Mouse (Mus musculus) T-helper 1 cell (primary cell): ENCODE results near the gene Slc35a3.

ENCODE experiments used
- in situ Hi-C: fragments of 300-600 bp; cut with MboI, MseI; formaldehyde crosslinking; loops from one replicate; pipeline ENCODE4 v1.15.1; 2025; ENCODE audit warnings: high pct_unique_total_duplicates

Gene Slc35a3

DNA sequence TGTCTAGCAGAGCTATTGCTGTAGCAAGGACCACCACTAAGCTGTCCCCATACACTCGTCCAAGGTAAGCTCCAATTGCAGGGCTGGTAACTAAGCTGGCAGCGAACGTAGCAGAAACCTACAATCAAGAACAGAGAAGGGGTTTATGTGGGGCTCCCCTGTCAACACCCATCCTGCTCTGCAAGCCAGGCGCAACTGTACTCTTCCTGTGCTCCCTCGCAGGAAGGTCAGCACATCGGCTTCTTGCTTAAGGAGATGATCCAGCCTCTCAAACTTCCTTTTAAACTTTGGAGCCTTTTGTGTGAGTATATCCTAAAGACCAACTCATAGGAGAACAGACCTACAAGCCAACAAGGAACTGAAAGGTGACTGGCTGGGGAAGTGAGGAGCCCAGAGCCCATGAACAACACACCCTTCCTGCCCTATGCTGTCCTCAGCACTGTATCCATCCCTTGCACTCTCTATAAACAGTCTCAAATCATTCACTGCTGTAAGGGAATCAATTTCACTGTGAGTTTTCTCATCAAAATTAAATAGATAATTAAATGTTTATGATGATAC lies 70.7 kb downstream of the Slc35a3 start:
- in situ Hi-C loops, result no loop called here

DNA sequence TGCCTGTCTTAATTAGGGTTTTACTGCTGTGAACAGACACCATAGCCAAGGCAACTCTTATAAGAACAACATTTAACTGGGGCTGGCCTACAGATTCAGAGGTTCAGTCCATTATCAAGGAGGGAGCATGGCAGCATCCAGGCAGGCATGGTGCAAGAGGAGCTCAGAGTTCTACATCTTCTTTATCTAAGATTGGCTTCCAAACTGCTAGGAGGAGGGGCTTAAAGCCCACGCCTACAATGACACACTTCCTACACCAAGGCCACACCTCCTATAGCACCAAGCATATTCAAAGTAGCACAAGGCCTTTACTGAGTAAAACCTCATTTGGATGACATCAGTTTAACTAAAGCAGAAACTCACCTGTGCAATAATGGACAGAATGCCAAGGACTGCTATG lies 72.6 kb downstream of the Slc35a3 start:
- in situ Hi-C loops, result no loop called here

DNA sequence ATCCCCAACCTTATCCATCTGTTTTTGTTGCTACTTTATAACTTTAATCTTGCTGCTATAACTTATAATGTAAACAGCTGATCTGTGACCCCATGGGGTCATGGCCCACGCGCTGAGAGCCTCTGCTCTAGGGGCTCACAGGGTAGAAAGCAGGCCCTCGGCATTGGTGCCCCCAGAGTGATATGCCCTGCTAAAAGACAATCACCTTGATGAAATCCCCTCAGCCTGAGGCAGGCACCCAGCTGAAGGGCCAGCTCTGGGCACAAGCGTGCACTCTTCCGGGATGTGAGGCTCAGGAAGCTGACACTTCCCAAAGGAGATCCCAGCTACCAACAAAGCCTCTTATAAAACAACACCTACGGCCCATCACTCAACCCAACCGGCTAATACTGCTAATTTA lies 74.1 kb downstream of the Slc35a3 start:
- in situ Hi-C loops, result no loop called here

DNA sequence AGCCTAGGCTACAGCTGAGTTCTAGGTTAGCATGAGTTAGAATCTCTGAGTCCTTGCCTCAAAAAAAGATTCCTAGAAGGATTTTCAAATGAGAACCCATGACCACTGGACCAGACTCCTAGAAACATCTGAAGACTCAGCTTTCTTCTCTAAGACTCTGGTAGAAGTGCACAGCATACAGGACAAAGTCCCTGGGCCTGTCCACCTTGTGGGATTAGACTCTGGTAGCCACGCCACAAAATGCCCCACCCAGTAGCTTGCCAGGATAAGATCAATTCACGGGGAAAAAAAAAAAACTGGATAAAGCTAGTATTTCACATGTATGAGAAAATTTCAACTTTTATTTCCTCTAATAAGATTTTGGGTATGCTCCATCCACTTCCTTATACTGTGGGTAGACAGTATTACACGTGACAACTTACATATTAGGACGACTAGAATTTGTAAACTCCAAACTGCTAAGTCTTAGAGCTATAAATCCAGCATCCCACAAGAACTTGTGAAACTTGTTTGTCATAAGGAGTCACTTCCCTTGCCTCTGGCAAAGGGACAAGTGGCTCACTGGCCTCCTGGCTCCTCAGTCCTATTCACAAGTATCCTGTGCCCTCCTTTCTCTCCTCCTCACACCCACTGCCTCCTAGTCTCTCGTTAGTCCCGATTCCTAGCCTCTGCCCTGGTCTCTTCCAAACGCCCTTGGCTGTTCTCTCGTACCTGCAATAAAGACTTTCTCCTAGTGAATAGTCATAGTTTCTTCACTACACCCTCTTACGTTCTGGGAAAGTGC lies 74.7 kb downstream of the Slc35a3 start:
- in situ Hi-C loops, result no loop called here

DNA sequence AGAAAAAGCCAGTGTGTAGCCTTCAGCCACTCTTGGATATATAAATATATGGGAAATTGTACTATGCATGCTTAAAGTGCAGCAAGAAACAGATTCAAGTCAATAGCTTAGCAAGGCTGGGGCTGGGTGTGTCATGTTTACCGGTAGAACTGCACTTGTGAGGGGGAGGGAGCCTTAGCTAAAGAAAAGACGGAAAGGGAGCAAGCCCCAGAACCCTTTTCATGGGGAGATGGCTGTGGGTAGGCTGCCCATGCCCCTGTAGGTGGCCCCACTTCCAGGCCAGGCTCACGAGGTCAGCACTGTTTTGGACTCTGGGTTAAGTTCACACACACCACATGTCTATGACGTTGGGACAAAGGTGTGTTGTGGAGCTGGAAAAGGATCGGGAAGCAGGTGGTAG lies 76.8 kb downstream of the Slc35a3 start:
- in situ Hi-C loops, result no loop called here

DNA sequence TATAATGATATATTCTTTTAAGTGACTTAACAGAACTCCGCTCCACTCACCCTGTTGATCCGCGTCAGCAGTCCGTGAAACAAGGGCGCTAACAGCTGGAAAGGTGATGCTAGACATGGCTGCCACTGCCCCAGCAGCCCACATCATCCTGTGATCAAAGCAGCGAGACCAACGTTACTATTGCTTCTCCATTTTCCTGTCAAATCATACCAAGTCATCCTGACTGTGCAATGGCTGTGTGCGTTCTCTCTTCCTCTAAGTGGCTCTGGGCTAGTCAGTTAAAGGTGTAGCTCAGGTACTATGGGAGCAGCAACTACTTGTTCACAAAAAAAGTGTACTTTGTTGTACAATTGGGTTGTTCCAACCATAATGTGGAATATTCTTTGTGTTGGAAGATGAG lies 77.8 kb downstream of the Slc35a3 start:
- in situ Hi-C loops, result no loop called here

DNA sequence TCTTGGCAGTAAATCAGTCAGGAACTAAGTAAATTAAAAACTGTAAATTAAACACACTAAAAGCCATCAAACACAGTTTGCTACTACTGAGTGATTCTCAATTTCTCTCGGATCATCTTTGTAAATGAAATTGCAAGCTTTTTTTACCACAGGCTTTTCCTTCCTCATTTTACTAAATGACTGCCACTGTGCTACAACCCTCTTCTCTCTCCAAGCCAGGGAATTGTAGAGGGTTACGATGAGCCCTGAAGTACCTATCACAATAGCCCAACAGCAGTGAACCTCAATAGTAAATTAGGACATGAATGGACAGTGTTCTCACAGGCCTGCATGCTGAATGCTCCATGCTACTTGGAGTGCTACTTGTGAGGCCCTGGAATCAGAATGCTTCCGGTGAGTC lies 78.5 kb downstream of the Slc35a3 start:
- in situ Hi-C loops, result no loop called here

DNA sequence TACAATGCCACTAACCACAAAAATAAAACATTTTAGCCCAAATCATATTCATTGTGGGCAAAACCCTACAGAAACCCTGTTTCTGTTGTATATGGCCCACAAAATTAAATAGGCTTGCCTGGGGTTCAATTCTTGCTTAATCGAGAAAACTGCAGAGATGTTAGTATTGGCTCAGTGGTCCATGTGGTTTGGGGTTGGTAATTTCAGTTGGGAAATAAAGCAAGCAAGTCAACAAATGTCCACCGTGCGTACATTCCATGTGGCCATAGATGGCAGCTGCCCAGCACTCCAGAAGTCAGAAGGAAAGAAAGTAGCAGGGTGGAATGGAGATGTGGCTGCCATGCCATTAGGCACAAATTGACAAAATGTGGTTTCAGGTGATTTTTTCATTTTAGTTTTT lies 79.7 kb downstream of the Slc35a3 start:
- in situ Hi-C loops, result no loop called here

DNA sequence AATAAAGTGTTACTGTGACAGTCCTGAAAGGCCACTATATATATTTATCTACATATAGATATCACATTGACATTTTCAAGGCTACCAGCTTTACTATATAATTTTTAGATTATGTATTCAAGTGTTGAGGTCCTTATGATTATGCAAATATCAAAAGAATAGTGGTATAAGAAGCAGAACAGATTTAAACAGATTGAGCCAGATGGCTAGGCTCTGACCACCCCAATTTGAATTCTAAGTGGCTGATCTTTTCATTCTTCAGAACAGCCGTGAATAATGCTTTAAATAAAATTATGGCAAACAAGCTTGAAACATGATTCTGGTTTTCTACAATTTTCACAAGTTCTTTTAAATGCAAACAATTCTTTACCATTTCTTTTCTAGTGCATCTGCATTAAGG lies 81.2 kb downstream of the Slc35a3 start:
- in situ Hi-C loops, result no loop called here

DNA sequence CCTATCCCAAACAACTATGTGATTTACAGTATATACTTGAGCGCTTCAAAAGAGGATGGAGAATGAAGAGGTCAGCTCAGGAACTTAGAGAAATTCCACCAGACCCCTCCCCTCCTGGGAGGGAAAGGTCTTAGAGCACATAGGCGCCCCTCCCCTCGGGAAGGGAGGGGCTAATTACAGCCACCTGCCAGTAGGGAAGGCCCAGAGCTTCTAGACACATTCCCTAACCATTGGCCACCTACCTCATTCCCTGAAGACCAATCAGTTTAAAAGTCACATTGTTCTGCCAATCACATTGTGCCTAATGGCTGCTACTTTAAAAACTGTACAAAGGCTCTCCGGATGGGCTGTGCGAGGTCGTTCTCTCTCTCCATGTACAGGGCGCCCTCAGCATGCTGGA lies 90.0 kb downstream of the Slc35a3 start:
- in situ Hi-C loops, result no loop called here

DNA sequence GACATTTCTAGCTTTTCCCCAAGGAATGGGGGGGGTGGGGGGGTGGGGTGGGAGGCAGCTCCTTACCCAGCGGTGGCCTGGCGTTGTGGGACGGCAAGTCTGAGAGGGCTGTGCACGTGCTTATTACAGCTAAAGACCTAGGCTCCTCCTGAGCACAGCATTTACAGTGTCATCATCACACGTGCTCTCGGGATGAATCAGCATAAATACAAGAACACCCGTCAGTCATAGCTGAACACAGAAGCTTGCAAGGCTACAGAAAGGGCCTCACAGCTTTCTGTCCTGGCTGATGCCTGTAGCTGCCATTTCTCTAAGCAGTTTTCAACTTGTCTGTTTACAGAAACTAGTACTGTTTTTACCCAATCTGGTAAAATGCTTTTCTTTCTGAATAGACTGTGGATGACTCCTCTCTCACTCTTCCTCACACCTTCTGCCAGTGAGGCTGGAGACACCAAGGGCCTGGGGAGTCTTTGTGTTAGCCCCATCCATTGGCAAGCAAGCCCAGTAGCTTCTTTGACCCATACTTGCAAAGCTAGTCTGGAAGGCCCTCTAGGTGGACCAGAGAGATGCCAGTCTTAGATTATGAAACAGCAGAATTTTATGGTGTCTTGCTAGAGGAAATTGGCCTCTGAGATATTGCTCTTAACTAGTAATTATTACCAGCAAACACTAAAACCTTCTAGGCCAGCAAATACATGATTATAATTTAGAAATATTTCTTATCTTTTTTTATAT lies 91.8 kb downstream of the Slc35a3 start:
- in situ Hi-C loops, result no loop called here
